Mouse (Mus musculus) adrenal gland, postnatal 36 days (tissue): ENCODE results near the gene Tollip. TPM values are rescaled to one million over a fixed set of nuclear protein-coding genes. Genes with fewer than 3 reads are reported as not detected.
"Not testable (repeated sequence)": the region's sequence is repeated elsewhere in the genome, so short reads cannot be mapped to it uniquely, and the experiment has no call there.

ENCODE experiments used
- DNase-seq, 2 experiments: peaks; one replicate each; pipeline ENCODE4 v3.0.0; 2021; ENCODE audit warnings: mixed read lengths in 1 of 2
- total RNA-seq, 2 experiments: library from RNA; stranded (reverse); gene quantifications; 2 replicates each; pipeline ENCODE4 v1.2.3; 2021

The Tollip gene
- total RNA-seq, 2 experiments from 2014 or later: 60.4 to 61.2 TPM

DNA sequence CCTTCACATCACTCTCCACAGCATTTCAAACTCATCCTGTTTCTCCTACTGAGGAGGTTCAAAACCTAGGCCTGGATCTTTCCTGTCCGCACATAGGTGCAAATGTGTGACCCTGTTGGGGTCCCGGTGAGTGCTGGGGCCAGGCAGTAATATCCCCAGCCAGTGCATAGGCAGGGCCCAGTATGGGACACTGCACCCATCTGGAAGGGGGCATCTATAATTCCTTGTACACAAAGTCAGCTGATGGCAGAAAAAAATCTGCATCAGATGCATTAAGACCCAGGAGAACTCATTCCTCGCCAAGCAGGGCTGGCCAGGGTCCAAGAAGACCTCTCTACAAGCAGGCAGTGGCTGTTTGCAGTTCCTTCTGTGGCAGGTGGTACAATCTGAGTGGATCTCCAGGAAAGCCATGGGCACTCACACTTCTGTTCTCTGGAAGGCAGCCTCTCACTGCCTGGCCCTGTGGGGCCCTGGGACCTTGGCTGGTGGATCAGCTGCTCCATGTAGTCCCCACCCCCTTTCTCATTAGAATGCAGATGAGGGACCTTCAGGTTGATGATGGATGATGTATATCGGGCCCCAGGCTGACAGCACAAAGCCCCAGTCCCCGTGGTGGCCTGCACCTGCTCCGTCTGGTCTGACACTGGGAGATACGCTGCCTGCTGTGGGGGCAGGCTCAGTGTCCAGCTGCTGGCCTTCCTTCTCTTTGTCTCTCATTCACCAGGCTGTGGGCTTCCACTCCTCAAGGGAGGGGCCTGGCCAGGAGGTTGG is 16.0 kb upstream of the Tollip start:
- DNase-seq: no peak

DNA sequence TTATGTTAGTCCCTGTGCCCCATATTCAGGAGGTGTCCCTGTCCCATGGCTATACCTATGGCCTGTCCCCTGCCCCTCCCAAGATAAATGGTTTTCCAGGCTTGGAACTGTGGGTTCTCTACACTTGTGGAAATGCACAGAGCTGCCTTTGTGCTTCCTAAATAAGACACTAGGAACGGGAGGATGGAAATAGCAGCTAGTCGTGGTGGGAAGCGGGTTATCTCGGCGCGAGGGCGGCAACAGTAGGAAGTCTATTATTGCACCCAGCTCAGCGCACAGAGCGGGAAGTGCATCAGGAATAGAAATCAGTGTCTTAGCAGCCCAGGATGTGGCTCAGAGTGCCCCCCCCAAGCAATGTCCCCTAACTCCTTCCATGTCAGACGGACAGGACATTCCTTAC is 10.3 kb upstream of the Tollip start:
- no peak for DNase-seq

DNA sequence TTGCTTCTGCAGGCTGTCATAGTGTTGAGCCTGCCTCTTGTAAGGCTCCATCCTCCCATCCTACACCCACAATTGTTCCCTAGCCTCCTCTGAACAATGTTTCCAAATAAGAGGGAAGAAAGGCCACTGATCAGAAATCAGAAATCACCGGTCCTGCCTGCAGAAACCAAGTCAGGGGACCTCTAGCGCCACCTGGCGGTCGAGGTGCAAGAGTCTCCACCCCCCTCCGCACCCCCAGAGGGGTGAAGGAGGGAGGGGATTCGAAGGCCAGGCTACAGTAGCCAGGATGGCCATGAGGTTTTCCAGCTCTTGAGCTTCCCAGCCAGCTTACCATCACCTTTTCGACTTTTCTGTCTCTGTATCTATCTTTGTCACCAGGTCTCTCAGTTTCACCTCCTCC is 6.6 kb upstream of the Tollip start:
- DNase-seq: peak; percentile 82 to 87

DNA sequence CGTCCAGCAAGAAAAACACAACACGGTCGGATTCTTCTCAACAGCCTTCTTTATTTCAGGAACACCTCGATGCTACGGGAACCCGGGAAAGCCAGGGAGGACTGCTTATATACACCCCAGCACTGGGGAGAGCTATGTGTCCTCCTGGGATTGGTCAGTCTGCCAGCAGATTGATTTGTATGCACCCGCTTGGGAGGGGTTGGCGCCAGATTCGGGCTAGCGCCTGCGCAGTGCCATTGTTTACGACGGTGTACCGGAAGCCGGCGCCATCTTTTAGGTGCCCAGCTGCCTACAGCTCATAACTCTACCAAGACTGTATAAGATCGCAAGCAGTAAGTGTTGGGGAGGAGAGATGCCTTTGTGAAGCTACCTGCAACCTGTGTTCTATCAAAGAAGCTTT is 5.8 kb upstream of the Tollip start:
- not testable (repeated sequence) for DNase-seq

DNA sequence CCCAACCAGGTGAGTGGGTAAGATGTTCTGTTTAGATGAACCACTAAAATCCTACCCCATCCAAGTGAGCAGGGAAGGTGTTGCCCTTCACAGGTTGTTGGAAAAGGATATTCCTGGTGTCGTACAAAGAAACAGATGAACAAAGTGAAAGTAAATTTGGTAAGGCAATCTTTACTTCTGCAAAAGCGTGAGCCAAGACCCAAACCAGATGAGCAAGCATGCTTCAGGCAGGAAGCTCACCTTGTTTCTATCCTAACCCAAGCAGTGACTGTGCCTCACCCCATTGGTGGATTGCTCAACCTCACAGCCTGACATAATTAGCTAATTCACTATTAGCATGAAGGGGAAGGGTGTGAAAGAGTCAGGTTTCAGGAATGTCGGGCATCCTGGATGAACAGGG is 7.0 kb downstream of the Tollip start:
- DNase-seq: no peak

DNA sequence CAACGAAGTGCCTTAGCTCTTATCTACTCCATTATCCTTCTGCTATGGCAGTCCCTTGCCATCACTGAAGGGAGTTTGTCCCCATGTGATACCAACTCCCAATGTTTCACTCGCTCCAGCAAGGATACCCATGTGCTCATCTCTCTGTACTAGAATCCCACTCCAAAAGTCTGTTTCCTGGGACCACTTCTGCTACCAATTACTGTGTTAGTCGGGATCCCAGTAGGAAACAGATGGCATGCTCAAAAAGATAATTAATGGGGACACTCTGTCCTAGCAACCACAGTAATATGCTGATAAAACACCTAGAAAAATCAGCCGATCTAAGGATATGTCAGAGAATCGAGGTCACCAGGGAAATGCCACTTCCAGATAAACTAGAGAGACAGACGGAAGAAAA is 9.7 kb downstream of the Tollip start:
- DNase-seq: no peak

DNA sequence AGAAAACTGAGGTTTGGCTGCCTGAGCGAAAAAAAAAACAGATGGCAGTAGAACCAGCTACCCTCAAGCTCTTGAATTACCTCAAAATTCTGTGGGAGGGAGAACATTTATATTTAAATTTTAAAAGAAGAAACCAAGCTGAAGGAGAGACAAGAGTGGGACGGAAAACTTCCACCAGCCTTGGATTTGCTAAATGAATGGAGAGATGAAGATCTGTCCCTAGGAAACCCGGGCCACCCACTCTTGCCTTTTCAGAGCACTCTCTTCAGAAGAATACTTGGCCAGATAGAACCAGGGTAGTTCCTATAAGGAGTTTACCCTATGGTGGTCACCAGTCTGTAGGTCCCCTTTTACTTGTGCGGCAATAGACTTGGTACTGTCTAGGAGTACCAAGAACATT is 15.5 kb downstream of the Tollip start:
- DNase-seq: no peak

DNA sequence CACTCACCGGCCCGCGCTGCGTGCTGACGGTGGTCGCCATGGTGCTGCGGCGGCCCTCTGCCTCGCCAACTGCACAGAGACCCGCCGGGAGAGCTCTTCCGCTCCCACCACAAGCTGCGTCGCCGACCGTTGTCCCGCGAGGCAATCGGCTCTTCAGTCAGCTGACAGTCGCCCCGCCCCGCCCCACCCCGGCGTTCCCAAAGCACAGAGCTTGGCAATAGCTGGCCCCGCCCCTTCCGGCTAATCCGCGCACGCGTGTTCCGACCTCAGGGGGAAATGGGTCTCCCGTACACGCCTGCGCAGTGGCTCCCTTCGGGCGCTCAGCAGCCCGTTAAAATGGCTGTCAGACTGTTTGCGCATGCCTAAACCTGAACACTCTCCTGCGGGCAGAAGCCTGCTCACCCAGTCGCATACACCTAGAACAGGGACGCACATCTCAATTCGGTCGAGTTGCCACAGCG is 16.0 kb downstream of the Tollip start:
- DNase-seq: peak; percentile 100

DNA sequence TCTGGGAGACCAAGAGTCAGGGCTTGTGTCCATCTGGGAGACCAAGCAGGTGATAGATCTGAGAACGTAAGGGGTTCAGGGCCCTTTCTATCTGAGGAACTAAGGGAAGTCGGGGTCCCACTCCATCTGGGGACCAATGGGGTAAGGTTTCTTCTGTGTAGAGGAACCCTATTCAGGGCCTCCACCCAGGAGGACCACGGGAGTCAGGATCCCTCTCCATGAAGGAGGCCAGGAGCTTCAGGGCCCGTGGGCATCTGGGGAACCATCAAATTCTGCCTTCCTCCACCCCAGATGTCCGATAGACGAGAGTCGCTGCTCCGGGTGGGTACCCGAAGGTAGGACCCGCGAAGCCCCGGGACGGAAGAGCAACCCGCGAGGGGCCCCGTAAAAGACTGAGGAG is 16.5 kb downstream of the Tollip start:
- peak in 1 of 2 experiments; percentile 3 for DNase-seq

DNA sequence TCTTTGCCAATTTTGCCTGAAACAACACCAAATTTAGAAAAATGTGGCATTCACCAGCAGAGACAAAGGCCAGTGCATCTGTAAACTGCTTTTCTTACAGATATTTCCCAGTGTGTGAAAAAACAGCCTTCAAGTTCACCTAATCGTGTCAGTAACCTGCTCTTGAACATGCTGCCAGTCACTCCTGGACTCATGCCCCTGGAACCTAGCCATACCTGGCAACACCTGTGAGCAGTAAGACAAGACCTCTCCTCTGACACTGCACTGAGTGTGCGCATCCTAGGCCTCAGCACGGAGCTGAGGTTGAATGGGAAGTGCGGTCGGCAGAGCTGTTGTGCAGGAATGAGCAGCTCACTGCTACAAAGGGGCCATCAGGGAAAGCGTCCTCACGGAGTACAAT is 26.2 kb downstream of the Tollip start:
- no peak for DNase-seq

DNA sequence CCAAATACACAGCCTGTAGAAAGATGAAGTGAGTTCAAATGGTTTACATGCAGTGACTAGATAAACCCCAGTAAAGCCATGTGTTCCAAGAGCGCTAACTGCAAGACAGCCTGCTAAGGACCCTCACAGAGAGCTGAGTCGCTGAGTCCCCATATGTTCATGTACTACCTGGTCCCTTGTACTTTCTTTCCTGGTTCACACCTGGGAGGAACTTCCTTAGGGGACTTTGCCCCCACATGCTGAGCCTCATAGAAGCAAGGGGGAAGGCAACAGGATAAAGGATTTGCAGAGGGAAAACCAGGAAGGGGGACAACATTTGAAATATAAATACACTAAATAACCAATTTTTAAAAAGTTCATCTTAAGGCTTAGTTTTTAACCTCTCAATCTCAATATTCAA is 39.5 kb downstream of the Tollip start:
- no peak for DNase-seq

DNA sequence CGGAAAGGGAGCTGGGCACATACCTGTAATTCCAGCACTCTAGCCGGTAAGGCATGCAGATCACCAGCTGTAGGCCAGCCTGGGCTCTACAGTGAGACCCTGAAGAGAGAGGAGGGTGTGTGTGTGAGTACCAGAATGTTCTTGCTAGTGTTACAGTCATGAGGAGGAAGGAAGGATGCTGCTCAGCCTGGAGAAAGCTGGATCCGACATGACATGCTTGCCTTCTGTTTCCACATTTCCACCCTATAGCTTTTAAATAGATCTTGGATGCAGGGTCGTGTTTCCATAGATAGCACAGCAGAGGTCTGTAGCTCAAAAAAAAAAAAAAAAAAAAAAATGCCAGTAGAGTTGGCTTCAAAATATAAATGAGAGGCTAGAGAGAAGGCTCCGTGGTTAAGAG is 43.4 kb downstream of the Tollip start:
- no peak for DNase-seq

DNA sequence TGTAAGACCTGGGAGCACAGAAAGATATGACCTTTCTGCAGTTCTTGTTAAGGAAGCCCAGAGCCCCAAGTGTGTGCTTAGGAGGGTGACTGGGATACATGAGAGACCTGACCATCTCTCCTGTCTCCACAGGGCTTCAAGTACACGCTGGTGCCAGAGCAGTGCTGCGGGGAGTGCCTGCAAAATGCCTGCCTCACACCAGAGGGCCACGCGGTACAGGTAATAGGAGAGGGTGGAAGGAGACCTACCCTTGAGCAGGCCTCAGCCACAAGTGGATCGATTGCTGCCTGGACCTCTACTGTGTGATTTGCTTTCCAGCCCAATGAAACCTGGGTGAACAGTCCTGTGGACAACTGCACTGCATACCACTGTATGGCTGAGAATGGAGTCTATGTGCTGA is 47.8 kb downstream of the Tollip start:
- no peak for DNase-seq

DNA sequence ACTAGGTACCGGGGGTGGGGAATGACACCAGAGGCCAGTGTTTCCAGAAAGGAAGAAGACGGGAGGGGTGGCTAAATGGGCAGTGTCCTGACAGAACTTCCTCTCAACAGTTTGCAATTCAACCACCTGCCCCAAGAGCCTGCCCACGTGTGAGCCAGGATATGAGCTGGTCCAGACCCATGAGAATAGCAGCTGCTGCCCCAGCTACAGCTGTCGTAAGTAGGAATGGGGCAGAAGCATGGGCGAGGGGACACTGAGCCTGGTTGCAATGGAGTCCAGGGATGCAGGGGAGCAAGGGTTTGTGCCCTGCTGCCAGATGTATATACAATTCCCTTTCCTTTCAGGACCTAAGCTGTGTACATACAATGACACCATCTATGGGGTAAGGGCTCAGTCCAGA is 48.7 kb downstream of the Tollip start:
- no peak for DNase-seq

DNA sequence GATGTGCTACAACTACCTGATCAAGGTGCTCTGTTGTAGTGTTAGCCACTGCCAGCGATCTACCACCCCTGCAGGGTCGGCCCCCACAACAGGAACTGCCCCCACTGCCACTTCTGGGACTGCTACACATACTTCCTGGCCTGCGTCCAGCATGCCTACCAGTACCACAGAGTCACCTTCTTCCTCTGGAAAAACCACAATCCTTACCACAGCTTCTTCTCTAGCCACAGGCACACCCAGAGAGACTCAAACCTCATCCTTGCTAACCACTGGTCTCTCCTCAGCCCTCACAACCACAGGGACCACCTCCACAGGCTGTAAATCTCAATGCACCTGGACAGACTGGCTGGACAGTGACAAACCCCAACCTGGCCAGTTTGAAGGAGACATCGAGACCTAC is 57.3 kb downstream of the Tollip start:
- DNase-seq: no peak

DNA sequence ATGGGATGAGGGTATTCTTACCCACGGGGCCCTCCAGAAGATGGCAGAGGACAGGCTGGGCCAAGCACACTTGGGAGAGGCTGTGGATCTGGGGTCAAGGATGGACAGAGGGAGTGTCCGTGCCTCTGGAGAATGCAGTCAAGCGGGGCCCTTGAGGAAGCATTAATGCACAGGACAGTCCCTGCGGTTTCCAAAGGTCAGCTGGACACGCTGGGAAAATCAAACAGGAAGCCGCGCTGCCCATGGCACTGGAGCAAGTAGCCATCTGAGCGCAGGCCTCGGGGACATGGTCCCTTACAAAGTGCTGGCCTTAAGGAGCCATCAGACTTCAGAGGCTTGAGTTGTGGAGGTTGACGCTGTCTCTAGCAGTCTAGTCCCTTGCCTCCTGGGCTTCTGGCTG is 78.0 kb downstream of the Tollip start:
- no peak for DNase-seq

DNA sequence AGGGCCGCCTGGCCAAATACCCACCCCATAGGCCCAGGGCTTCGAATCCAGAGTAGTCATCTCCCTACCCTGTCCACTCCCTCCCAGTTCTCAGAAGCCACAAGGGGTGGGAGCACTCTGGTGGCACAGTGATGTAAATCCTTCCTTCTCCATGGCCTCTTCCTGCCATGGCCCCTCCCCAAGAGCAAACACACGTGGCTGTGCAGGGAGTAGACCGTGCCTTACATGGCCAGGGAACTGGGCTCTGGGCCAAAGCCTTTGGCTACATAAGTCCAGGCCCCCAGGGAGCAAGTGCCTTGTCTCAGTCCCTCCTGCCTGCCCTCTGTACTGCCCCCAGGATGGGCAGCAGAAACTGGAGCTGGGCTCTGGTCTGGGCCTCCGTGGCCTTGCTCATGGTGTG is 79.5 kb downstream of the Tollip start, which contains the start of gene Muc5b:
TSS of gene Muc5b (plus strand) at position 292 of the 400 bp plus-strand sequence.
- peak in 1 of 2 experiments; percentile 7 for DNase-seq

DNA sequence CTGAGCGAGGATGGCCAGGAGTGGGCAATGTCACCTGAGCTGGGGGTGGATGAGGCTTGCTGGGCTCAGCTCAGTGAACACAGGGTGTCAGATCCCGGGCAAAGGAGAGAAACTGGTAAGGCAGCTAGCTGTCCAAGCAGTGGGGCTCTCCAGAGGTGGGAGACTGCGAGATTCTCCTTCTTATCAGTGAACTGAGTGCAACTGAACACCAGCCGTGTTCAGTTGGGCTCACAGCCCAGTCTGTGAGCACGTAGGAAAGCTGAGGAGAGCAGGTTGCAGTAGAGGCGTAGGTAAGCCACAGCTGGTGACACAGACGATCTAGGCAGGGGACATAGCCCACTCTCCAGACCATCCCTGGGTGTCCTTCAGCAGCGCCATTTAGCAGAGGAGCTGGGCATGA is 81.9 kb downstream of the Tollip start:
- DNase-seq: no peak

DNA sequence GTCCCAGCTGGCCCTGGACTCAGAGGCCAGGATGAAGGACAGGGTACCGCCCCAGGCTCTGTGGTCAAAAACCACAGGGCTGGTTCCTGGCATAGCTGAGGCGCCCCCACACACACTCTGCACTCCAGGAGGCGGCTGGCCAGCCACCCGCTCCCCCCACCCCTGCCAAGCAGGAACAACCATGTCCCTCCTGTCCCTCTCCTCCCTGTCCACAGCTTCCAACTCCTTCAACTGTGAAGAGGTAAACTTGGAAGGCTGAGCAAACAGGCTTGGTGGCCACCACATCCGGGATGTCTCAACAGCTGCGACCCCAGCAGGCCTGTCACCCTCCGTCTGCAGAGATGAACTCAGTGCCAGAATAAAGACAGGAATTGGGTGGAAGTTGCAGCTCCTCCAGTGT is 82.4 kb downstream of the Tollip start:
- no peak for DNase-seq

Other genes with a start within 250 kb of the Tollip start
- gene Muc2, start 228.2 kb downstream of the Tollip start, total RNA-seq: under 1 TPM; 0.33 to 0.59 TPM
- not detected for gene Muc5ac, start 129.5 kb downstream of the Tollip start, total RNA-seq
- not detected for gene Muc5b, start 79.4 kb downstream of the Tollip start, total RNA-seq
- gene Brsk2, start 31.2 kb upstream of the Tollip start, total RNA-seq: 1 to 10 TPM; 1.6 to 2.1 TPM
- gene Mob2, start 142.6 kb upstream of the Tollip start, total RNA-seq: 10 to 100 TPM; 48.1 to 58.4 TPM
- gene Dusp8, start 177.3 kb upstream of the Tollip start, total RNA-seq: 10 to 100 TPM in 1 of 2 experiments, 1 to 10 TPM in 1; 7.4 to 28.9 TPM
- not detected for gene Gm45618, start 202.2 kb upstream of the Tollip start, total RNA-seq
- not detected for gene Gm39115, start 217.5 kb upstream of the Tollip start, total RNA-seq
- gene Gm45337, start 226.1 kb upstream of the Tollip start, total RNA-seq: not detected
- gene Gm29735, start 238.6 kb upstream of the Tollip start, total RNA-seq: not detected
- gene Gm4553, start 247.2 kb upstream of the Tollip start, total RNA-seq: not detected